Mouse (Mus musculus): ENCODE measurements around the gene Hpgd.
"Not testable (repeated sequence)": the region's sequence is repeated elsewhere in the genome, so short reads cannot be mapped to it uniquely, and the experiment has no call there.

Gene Hpgd

DNA sequence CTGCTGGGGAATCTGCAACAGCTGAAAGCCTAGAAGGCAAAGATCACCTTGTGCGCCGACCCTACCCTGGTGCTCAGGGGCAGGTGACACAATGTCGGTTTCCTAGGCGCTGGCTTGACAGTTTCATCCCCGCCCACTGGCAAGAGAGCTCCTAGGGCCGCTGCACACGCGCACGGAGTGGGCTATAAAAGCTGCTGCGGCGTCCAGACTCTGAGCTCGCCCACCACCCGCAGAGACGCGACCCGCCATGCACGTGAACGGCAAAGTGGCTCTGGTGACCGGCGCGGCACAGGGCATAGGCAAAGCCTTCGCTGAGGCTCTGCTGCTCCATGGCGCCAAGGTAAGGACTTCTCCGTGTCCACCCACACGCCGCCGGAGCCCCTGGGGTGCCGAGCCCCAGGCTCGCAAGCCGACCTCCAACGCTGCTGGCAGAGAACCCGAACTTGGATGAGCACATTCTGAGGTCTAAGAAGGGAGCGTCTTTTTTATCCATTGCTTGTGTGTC, at the start of gene Hpgd:
Gene Hpgd, plus strand, starts transcription at position 213 of the 505 bp plus-strand sequence.
- in situ Hi-C loops (cut with MboI, MseI) = loop anchor here in 1 of 2 experiments (25.0 kb wide), 1 partner anchor 1182 kb away; no protein-coding TSS in a partner anchor

GRCm38 (mm10) chr8:56251728-56252127, 42.7 kb upstream of the Hpgd start:
- in situ Hi-C loops (cut with MboI, MseI) = loop anchor here in 1 of 2 experiments (25.0 kb wide), 1 partner anchor 1864 kb away; no protein-coding TSS in a partner anchor

- in situ Hi-C loops (cut with MboI, MseI) = loop anchor here in 1 of 2 experiments (25.0 kb wide), 1 partner anchor 1865 kb away; no protein-coding TSS in a partner anchor
These were observed 42.1 kb upstream of the Hpgd start for GRCm38 (mm10) chr8:56252314-56252713.

GRCm38 (mm10) chr8:56261190-56261589, 33.2 kb upstream of the Hpgd start:
- in situ Hi-C loops (cut with MboI, MseI) = loop anchor here in 1 of 2 experiments (25.0 kb wide), 1 partner anchor 1874 kb away; no protein-coding TSS in a partner anchor

DNA sequence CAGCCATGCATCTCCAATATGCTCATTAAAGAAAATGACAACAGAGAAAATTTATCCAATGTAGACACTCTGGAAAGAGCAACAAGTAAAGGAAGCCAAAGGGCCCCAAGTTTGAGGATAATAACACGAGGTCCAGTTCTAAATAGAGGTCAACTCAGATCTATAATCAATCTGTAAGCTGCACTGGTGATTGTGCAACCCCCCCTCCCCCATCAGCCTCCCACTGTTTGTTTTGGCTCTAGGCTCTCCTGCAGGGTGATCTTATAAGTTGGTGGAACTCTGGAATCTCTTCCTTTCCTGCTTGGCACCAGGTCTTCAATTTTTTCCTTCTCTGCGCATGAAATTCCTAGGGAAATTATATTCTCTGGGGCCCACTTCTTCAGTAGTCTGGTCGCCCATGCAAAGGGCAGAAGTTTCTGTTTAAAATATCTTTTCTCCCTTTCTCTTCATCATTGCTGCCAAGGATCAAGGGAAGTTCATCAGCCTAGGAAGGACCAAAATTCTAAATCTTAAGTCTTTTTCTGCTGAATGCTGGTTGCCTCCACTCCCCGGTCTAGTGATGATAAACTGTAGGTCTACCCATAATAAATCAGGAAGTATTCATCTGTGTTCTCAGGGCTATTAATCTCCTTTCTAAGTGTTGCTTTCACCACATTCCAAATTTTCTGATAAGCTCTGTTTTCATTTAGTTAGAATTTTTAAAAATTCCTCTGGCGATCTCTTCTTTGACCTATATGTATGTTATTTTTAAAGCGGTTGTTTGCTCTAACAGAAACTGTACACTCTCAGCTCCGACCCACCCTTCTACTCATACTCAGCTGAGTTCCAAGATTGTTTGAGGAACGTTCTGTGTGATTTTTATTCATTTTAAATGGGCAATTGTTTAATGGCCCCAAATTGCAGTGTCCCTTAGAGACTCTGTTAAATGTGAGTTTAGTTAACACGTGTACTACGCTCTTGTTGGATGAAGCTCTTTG, 24.4 kb upstream of the Hpgd start:
- in situ Hi-C loops (cut with MboI, MseI) = loop anchor here in 1 of 2 experiments (25.0 kb wide), 1 partner anchor 1883 kb away; no protein-coding TSS in a partner anchor

DNA sequence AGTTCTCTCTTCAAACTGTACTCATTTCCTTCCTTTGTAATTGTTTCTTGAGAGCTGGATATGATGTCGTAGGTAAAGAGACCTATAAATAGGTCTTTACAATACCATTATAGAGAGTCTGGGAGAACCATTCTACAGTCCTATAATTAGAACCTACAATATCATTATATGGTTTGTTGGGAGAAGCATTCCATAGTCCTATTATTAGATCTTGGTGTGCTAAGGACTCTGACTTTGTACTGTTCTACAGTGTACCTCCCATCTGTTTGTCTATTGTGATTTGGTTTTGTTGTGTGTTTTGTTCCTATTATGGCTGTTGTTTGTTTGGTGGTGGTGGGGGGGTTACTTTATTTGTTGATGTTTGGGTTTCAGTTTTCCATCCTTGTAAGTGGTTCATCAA, 21.5 kb upstream of the Hpgd start:
- in situ Hi-C loops (cut with MboI, MseI) = loop anchor here in 1 of 2 experiments (25.0 kb wide), 1 partner anchor 1886 kb away; no protein-coding TSS in a partner anchor

DNA sequence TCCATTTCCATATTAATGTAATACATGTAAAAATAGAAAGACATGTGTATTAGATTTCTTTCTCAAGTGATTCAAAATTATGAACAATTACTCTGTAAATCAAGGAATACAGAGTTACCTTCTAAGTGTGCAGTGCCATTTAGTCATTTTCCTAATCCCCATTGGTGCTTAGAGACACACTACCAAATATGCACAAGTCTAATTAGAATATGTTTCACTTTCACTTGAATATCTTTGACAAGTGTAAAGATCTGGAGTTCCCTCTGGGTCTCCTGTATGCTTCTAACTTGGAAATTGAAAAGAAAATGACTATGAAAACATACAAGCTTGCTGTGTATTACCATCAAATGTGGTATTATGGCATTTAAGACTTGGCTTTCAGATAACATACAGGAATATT, 19.1 kb upstream of the Hpgd start:
- in situ Hi-C loops (cut with MboI, MseI) = loop anchor here in 1 of 2 experiments (25.0 kb wide), 1 partner anchor 1163 kb away; no protein-coding TSS in a partner anchor

DNA sequence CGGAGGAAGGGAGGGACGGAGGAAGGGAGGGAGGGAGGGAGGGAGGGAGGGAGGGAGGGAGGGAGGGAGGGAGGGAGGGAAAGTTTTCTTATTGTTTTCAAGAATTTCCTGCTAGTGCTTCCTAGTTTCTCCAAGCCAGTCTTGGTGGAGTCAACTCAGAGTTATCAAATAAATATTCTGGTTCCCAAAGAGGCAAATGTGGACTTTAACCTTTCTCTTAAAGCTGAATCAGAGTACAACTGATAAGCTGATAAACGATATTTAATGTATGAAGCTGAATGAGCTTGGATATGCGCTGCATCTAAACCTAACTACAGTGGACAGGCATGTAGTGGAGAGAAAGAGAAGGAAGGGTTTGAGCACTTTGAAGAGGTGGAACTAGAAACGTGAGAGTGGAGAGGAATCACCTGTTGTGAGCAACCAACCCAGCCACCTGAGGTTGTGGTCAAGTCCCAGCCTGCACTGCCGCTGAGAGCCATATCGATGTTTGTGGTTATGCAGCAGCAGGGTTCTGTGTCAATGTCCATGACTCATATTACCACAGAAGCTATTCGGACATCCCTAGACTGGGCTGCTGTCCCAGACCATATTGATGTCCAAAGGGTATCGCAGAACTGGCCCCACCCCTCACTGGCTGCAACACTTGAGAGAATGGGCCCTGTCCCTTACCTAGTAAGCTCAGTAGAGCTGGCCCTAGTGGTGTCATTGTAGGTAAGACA, 16.4 kb upstream of the Hpgd start:
- in situ Hi-C loops (cut with MboI, MseI) = loop anchor here in 1 of 2 experiments (25.0 kb wide), 1 partner anchor 1166 kb away; no protein-coding TSS in a partner anchor

- in situ Hi-C loops (cut with MboI, MseI) = loop anchor here in 1 of 2 experiments (25.0 kb wide), 1 partner anchor 1166 kb away; no protein-coding TSS in a partner anchor
These were observed 15.8 kb upstream of the Hpgd start for GRCm38 (mm10) chr8:56278545-56279063.

GRCm38 (mm10) chr8:56283936-56284335, 10.4 kb upstream of the Hpgd start:
- in situ Hi-C loops (cut with MboI, MseI) = loop anchor here in 1 of 2 experiments (25.0 kb wide), 1 partner anchor 1172 kb away; no protein-coding TSS in a partner anchor

- in situ Hi-C loops (cut with MboI, MseI) = loop anchor here in 1 of 2 experiments (25.0 kb wide), 1 partner anchor 1173 kb away; no protein-coding TSS in a partner anchor
These were observed 9.4 kb upstream of the Hpgd start for GRCm38 (mm10) chr8:56284957-56285356.

DNA sequence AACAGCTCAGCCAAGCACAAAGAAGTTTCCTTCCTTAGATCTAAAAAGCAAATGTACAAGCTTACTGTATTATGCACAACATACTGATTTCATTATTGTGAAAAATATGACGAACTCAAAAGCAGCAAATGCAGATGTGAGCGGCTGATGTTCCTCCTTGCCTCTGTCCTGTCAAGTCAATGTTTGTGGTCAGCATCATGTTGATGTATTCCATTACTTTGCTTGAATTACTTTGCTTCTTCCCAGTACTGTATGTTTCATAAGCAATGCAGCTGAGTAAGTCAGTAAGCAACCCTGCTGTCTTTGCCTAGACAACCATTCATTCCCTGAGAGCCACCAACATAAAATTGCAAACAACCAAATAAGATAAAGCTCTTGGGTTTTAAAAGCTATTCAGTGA, 7.7 kb upstream of the Hpgd start:
- in situ Hi-C loops (cut with MboI, MseI) = loop anchor here in 1 of 2 experiments (25.0 kb wide), 1 partner anchor 1174 kb away; no protein-coding TSS in a partner anchor

DNA sequence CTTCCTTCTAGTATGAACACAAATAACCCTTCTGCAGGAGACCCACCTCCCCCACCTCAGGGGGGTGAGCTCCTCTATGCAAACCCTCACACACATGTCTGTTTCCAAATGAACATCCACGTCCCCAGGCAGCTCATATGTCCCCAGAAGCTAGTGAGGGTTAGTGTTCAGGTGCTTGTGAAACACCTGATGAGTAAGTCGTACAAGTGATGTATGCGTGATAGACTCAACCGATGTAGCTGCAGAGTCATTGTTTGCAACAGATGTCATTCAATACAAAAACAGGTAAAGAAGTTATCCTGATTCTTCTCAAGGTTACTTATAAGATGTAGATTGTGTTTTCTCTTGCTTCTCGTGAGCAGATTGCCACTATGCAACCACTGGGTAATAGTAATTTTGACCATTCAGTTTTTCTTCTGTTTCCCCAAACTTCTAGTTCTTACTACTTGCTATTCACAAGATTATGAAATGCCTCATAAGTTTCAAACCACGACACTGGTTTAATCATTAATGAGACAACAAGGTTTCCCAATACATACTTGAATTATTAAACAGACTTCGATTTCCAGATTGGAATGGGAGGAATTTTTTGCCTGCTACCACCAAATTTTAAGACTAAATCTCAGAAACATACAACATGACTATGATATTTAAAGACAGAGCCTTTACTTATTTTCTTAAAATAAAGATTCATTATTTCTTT, 6.9 kb upstream of the Hpgd start:
- in situ Hi-C loops (cut with MboI, MseI) = loop anchor here in 1 of 2 experiments (25.0 kb wide), 1 partner anchor 1175 kb away; no protein-coding TSS in a partner anchor

- in situ Hi-C loops (cut with MboI, MseI) = loop anchor here in 1 of 2 experiments (25.0 kb wide), 1 partner anchor 1180 kb away; no protein-coding TSS in a partner anchor
These were observed 2.1 kb upstream of the Hpgd start for GRCm38 (mm10) chr8:56292318-56292717.

DNA sequence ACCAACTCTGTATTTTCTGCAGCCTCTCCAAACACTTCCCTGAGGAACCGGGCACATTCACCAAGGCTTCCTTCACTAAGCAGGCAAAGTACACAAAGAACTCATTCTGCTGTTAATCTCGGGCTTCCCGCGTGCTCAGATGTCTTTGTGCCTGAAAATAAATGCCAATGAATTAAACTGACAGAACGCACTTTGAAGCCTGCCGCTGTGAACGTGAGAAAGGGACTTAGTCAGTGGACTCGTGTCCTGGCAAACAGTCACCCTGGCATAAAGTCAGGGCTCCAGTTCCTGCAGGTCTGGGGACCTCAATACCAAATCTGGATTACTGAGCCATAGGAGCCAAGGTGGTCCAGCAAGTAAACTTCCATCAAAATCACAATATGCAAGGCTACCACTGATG, 905 bp upstream of the Hpgd start:
- in situ Hi-C loops (cut with MboI, MseI) = loop anchor here in 1 of 2 experiments (25.0 kb wide), 1 partner anchor 1181 kb away; no protein-coding TSS in a partner anchor

DNA sequence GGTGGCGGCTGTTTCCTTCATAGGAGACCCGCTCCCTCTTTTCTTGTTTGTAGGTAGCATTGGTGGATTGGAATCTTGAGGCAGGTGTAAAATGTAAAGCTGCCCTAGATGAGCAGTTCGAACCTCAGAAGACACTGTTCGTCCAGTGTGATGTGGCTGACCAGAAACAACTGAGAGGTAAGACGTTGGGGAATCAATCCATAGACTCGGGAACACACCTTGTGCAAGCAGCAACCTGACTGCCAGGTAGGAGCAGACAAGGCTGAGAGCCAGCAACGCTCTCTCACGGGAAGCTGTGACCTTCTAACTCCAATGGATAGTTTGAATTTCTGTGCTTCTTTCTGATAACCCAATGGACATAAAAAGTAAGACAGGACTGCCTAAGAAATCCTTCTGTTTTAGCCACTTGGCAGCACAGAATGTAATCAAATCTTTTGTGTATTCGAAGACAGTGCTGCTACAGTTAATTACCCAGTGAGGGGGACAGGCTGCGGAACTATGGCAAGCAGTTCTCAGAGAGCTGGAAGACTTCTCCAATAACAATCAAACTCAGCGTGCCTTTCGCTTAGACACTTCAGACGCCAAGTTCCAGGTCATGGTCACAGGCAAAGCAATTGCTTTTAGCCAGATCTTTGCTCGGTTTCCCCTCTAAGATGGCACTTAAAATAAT, 636 bp downstream of the Hpgd start:
- in situ Hi-C loops (cut with MboI, MseI) = loop anchor here in 1 of 2 experiments (25.0 kb wide), 1 partner anchor 1183 kb away; no protein-coding TSS in a partner anchor

DNA sequence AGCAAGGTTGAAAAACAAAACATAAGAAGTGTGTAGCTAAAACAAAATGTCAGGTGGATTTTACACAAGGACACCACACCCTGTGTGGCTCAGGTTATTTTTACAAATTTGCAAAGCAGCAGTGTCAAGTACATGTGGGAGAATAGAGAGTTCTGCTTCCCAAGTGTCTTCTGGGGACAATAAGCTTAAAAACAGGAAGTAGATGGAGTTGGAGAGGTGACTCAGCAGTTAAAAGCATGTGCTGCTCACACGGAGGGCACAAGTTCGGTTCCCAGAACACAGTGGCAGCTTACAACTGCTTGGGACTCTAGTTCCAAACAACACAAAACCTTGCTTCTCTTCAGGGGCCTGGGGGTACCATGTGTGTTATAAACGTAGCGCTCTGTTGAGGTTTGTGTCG, 5.0 kb downstream of the Hpgd start:
- in situ Hi-C loops (cut with MboI, MseI) = loop anchor here in 1 of 2 experiments (25.0 kb wide), 1 partner anchor 1187 kb away; no protein-coding TSS in a partner anchor

DNA sequence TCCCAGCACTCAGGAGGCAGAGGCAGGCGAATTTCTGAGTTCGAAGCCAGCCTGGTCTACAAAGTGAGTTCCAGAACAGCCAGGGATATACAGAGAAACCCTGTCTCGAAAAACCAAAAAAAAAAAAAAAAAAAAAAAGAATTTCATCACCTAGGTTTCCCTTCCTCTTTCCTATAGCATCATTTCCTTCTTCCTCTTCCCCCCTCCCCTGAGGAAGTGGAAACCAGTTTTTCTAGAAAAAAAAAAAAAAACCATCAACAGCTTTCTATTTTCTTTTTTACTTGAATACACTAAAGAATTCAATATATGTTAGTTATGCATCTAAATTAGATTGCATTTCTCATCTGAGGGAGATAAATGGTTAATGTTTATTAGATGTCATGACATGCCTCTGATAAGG, 6.9 kb downstream of the Hpgd start:
- in situ Hi-C loops (cut with MboI, MseI) = not testable (repeated sequence)

DNA sequence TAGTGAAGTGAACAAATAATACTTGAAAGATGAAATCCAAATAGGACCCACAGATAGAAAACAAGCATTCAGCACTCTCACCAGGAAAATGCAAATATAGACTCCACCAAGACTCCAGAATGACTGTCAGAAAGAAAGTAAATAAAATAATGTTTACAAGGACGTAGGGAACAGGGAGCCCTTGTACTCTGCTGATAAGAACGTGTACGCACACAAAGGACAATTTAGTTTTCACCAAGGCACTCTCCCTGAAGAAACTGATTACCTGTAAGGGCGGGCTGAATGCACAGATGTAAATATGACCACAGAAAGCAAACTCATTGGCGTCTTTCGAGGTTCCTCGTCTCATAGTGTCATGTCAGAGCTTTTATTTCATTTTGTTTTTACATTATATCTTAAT, 10.2 kb downstream of the Hpgd start:
- in situ Hi-C loops (cut with MboI, MseI) = no loop called here

Data from T-helper 17 cell (primary cell).